Mouse (Mus musculus): ENCODE data around the gene Cast.

The Cast gene

DNA sequence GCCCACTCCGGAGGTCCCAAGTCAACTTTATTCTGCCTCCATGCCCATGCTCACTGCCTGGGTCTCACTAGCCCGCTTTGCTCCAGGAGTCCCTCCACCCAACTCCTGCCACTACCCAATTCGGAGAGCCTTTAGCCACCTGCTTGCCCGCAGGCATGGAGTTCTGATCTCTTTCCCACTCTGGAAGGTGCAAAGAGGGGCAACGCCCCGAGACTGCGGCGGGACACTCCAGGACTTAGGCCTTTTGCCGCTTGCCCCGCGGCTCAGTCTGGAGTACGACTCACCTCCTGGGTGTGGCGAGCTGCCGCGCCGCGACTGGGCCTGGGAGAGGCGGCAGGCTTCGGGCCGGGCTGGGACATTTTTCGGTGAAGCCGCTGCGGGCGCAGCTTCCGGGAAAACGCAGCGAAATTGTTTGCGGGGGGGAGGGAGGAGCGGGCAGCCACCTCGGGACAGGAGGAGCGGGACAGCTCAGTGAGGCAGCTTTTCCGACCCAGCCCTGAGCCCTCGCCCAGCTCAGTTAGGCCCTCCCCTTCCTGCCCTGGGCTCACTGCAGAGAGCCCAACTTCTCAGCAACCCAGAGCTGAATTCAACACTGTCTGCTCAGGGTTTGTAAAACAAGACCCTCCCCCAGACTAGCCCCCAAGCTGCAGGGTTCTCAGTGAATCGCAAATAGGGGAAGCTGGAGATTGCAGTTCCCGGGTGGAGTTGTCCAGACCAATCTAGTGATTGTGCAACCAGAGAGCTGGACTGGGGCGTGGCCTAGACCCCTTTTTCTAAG is at the start of gene Cast:
Cast (minus strand) TSS at position 659 of the 778 bp plus-strand sequence.
- peak in 1 of 2 experiments; percentile 6 for DNase-seq (ENCODE audit: low spot score in 2 of 2)

DNA sequence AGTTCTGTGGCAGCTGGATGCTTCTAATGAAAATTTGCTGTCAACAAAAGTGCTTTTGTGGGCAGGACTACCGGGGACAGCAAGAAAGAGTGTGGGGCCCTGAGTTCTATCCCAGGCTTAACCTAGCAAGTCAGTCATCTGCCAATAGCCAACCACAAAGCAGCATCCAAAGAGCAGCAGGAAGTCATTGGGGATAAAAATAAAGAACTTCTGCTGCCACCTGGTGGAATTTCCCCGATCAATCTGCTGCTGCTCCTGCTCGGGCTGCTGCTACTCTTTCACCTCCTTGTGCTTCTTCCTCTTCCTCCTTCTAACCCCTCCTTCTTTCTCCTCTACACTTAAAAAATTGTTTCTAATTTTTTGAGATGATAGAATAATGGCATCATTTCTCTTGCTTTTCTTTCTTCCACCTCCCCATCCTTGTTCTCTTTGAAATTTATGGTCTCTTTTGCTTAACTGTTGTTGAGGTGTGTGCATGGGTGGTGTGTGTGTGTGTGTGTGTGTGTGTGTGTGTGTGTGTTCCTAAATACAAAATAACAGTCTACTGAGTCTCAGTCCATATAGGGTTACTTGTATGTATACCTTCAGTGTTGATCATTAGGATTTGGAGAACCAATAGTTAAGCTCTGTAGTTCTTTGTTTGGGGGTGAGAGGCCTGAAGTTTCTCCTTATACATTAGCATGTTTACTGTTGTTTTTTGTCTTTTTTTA is 45.9 kb upstream of the Cast start:
- peak; percentile 18 to 61 for DNase-seq (ENCODE audit: low spot score in 2 of 2)

DNA sequence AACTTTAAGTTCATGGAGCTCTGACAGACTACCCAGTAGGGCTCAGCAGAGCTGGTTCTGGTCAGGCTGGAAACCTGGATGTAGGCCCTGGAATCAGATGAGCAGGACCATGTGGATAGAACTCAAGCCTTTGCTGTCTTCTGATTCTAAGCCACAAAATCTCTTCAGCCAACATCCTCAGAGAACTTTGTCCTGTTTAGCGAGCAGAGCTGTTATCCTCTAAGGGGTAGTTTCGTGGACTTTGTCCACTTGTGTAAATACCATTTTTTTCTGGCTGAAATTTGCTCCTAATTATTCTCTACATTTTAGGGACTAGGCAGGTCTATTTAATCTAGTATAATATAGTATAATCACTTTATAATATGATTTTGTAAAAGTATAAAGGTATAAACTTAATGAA is 42.2 kb upstream of the Cast start:
- no peak for DNase-seq (ENCODE audit: low spot score in 2 of 2)

DNA sequence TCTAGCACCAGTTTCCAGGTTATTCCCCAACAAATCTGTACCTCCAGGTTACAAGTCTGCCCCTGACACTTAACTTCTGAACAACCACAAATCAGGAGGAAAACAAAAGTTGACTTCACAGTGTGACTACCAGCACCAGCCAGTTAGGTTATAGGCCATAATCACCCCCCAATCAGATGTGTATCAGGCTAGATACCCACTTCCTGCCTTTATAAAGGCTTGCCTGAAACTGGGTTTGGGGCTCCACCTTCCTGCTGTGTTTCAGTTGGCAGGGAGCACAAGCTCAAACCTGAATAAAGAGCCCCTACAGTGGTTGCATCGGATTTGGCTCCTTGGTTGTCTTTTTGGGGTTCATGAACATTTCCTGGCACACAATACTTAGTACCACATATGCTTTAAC is 37.3 kb upstream of the Cast start:
- no peak for DNase-seq (ENCODE audit: low spot score in 2 of 2)

DNA sequence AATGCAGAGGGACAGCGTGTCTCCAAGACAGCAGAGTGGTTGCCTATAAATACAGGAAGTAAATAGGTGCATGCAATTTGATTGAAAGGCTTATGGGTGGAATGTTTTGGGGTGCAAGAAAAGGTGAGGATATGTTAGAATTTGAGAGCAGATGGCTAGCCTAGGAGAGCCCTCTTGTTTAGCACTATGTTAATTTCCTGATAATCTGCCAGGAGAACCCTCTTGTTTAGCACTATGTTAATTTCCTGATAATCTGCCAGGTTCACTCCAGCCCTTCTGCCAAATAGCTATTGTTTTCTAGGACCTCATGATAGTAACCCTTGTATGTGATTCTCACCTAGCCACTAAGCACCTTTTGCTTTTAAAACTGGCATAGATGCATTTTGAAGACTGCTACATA is 25.9 kb upstream of the Cast start:
- no peak for DNase-seq (ENCODE audit: low spot score in 2 of 2)

DNA sequence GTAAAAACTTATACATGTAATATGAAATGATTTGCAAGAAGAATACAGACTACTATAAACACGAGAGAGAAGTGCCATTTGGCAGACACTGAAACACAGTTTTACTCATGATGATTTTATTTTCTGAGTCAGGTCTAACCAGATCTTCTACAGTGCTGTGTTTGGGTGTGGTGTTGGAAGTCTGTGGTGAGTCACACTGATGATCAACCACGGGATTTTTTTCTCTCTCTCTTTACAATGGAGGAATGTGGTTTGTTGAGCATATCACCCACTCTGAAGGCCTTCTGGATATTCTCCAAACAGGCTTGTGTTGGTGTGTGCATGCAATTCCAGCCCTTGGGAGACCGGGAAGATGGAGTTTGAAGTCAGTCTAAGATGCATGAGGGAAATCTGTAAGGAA is 13.5 kb upstream of the Cast start:
- no peak for DNase-seq (ENCODE audit: low spot score in 2 of 2)

DNA sequence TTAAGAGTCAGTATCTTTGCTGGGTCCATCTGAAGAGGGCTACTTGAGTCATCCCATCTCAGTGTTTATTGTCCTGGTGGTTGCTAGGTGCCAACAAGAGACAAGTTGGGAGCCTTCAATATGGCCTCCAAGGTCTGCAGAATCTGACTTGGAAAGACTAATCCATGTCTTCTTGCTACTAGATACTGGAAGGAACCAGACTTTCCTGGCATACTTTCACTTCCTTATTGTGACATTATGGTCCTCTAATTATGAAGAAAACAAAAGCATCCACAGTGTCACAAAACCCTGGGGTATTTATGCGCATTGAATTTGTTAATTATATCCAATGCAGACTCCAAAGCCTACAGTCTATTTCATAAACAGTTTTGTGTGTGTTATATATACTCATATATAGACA is 7.1 kb upstream of the Cast start:
- no peak for DNase-seq (ENCODE audit: low spot score in 2 of 2)

DNA sequence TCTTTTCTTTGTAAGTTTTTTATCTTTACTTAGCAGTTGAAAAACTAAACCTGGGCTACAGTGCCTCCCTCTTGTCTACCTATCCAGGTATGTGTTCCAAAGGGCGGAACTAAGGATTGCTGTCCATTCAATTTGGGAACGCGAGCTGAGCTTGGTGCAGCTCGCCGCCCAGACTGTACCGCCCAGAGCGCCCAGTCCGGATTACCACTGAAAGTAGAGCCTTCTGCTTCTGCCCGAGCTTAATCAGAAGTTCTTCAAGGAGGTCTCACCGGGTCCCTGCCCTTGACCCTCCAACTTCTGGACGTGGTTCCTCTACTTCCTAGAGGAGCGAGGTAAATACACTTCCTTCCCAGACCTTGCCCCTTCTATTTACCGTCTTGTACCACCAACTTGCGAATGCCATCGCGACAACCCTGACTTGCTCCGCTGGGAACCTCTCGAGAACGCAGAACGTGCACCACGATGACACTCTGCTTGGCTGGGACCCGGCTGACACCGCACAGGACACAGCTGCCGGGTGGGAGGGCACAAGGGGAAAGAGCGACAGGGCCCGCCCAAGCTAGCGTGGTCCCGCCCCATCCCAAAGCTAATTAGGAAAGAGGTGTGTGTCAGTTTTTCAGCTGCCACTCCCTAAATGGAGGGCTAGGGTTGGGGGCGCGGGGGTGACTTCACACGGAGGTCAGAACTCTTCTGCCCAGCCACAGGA is 1.0 kb downstream of the Cast start:
- DNase-seq (ENCODE audit: low spot score in 2 of 2) = peak; percentile 3 to 16

DNA sequence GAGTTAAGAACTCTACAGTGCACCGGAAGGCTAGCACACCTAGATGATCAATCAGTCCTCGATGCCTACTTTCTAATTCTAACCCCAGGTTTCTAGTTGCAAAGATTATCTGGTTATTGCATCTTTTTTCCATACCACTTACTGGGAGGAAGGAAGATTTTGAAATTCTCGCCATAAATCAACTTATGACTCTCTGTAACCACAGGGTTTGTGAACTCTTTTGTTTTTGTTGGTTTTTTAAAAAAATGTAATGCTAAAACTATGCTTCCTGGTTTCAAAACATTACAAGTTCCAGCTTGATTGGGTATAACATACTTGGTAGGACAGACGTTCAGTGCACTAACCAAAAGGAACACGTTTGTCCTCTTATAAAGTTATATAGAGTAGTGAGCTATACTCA is 1.7 kb downstream of the Cast start:
- DNase-seq (ENCODE audit: low spot score in 2 of 2) = no peak

DNA sequence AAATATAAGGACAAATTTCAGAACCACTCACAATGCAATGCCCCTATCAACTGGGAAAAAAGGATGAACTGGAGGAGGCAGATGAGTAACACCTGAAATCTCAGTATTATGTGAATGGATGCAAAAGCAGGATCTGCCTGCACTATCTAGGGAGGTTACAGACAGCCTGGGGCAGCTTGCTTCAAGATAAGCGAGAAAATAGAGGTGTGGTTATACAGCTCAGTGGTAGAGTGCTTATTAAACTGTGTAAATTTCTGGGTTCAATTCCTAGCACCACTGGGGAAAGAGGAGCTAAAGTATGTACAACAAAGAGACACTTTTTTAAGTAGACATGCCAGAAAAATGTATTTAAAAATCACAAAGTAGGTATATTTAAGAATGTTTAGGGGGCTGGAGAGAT is 14.2 kb downstream of the Cast start:
- no peak for DNase-seq (ENCODE audit: low spot score in 2 of 2)

DNA sequence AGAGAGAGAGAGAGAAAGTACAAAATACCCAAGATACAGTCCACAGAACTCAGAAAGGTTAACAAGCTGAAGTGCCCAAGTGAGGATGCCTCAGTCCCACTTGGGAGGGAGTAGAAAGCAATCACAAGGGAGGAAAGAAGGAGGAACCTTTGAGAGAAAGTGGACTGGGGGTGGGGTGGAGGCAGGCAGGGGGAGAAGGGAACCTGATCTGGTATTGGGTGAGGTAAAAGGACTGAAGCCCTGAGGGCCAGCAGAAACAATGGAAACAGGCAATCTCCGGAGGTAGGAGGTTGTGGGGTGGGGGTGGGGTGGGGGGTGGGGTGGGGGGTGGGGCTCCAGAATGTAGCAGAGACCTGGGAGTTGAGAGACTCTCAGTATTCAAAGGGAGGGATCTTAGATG is 20.9 kb downstream of the Cast start:
- no peak for DNase-seq (ENCODE audit: low spot score in 2 of 2)

DNA sequence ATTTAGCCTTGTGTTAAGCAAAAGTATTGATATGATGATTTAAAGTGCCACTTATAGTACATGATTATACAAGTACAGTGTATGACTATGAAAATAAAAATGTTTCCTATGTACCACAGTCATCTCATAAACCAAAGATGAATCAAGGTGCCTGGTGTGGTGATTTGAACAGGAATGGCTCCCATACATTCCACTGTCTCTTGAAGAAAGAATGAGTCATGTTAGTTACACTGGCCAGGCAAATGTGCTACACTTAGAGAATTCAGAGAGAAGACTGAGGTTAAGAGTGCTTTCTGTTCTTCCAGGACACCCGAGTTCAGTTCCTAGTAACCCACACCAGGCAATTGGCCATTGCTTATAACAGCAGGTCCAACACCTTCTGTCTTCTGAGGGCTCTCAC is 36.5 kb downstream of the Cast start:
- no peak for DNase-seq (ENCODE audit: low spot score in 2 of 2)

DNA sequence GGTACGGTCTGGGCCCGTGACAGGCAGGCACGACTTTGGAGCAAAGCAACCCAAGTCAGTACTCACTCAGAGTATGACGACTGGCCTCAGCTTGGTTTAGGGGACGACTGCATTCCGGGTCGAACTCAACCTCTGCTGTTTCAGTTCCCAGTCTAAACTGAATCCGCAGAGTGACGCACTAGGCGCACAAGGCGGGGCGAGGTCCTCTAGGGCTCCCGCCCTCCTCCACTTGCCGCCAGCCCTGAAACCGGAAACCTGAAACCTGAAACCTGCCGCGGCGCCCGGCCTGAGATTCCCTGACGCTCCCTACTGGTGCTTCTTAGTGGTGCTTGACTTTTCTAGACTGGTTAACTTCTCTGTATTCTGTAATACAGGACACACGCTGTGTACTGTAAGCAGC is 38.1 kb downstream of the Cast start:
- peak; percentile 37 to 56 for DNase-seq (ENCODE audit: low spot score in 2 of 2)

DNA sequence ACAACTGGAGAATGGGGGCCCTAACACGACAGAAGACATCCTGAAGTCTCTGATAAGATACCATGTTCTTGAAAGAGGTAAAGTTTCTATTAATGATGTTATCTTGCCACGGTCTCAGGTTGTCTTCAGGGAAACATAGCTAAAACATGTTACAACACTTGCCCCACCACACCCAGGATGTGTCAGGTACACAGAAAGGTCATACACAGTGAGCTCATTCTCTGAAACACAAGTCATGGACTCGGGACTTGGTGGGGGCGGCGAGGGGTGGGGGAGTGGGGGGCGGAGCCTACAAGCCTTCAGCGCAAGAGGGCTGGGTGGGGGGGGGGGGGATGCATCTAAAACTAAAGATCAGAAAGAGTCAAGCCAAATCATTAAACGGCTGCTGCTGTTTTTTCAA is 38.7 kb downstream of the Cast start:
- DNase-seq (ENCODE audit: low spot score in 2 of 2) = no peak

DNA sequence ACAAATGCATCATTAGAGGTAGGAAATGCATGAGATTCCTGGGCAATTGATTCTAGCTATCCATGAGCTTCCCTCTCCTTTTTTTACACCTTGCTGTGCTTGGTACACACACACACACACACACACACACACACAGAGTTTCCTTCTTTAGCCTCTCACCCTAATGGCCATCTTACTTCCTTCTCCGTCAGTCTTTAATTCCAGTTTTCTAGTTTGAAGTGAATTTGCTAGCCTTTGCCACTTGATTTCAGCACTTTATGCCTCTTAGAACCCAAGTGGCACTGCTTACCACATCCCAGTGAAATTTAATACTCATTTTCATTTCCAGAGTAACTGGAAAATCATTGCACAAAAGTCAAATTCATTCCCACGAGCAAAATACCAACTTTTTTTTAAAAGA is 41.4 kb downstream of the Cast start:
- no peak for DNase-seq (ENCODE audit: low spot score in 2 of 2)

DNA sequence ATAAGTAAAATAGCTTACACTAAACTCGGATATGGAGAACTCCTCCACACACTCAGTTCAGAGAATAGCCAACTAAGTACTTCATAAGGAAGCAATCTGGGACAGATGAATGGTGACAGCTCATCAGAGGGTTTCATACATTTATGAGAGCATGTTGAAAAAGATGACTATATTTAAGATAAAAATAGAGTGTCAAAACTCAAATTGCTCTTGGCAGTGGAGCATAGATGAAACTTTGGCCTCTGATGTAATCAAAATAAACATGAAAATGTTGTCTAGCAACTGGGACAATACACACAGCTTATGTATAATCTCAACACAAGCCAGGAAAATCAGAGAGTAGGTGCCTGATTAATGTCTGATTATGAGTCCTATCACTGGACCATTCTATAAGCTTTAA is 45.9 kb downstream of the Cast start:
- DNase-seq (ENCODE audit: low spot score in 2 of 2) = no peak

DNA sequence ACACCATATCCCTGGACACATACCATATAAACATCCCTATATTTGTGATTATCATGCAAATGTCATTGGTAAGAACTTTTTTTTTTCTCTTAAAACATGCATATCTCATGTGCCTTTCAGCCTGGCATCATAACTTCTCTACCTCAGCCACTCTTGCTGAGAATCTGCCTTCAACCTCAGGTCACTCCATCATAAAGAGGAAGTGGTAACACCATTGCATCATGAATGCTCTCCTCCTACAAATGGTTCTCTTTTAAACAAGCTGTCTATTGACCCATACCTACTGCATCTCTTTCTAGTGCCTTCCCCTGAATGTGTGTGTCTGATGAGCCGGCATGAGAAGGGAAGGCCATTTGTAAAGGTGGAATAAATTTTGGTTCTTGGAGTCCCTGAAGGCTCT is 49.5 kb downstream of the Cast start:
- no peak for DNase-seq (ENCODE audit: low spot score in 2 of 2)

DNA sequence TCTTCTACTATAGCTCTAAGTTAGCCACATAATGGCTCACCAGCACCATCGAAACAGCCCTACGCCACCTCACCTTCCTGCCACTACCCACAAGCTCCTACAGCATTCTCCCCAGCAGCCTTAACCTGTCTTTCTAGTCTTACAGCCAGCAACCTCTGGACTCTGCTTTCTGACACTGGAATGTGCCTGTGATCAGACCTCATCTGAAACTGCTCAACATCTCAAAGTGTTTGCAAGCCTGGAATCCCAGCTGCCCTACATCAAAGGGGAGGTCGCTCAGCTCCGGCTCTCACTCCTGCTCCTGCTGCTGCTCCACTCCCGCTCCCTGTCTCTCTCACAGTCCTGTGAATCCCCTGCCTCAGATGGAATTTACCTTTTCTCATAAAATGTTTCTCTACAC is 65.4 kb downstream of the Cast start:
- no peak for DNase-seq (ENCODE audit: low spot score in 2 of 2)

DNA sequence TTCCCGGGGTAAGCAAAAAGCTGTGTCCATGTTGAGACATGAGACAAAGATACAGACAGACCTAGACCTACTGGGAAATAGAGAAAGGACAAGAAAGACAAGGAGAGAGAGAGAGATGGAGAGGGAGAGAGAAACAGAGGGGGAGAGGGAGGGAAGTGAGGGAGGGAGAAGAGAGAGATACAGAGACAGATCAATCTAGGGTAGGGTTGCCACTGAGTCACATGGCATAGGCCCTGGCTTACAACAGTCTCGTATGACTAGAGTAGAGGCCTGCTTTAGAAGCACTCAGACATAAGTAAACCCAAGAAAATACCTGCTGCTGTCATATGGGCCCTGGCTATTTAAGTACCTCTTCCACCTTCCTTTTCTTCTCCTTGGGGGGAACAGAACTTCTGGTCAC is 72.2 kb downstream of the Cast start:
- no peak for DNase-seq (ENCODE audit: low spot score in 2 of 2)

DNA sequence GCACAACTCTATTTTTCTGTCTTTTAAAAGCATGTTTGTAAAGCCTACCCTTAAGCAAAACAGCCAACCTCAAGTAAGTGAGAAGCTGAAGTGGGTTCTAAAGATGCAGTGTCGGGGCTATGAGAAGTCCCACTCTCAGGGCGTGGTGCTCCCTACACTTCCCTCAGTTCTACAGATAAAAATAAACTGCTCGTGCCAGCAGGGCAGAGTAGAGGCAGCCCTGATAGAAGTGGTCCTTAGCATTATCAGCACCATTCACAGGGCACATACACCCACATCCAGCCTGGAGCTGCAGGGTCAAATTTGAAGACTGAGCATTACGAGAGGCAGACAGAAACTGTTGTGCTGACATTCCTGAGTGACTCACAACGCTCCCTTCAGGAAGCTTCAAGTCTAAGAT is 72.8 kb downstream of the Cast start:
- no peak for DNase-seq (ENCODE audit: low spot score in 2 of 2)

DNA sequence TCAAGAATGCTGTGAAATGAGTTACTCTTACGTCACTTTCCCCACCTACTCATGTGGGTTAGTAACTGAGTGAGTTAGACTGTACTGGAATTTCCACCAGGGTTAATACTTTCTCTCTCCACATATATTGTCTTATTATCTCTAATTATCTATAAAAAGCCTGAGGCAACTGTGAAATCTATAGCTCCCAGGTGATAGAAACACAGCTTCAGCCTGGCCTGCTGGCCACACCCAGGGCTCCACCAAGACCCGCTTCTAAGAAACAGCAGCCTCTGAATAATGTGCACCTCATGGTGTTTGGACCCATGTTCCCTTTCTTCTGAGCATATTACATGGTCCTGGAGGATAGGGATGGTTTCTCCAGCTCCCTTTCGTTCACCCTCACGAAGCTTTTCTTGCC is 74.9 kb downstream of the Cast start:
- DNase-seq (ENCODE audit: low spot score in 2 of 2) = no peak

DNA sequence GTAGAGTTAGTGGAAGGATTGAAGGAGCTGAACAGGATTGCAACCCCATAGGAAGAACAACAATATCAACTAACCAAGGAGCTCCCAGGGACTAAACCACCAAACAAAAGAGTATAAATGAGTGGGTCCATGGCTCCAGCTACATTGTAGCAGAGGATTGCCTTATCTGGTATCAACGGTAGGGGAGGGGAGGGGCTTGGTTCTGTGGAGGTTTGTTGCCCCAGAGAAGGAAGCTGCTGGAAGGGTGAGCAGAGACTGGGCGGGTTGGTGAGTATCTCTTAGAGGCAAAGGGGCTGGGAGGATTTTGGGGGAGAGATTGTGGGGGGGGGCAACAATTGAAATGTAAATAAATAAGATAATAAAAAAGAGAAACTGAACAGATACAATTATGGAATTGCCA is 89.6 kb downstream of the Cast start:
- DNase-seq (ENCODE audit: low spot score in 2 of 2) = no peak

DNA sequence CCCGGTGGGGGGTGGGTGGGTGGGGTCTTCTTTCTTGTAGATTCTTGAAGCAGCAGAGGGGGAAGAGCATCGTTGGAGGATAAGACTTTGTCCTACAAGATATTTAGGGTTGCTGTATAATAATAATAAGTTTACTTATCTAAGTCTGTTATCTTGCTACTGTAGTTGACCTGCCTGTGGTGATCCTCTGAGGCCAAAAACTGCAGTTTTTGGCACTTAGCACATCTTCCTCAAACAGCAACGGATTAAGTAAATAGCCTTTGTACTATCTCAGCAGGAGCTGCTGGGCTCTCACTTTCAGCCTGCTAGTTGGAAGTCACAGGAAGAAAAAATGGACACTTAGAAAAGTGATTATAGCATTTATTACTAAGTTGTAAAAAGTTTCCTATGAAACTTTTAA is 112.4 kb downstream of the Cast start:
- no peak for DNase-seq (ENCODE audit: low spot score in 2 of 2)

All from frontal cortex, postnatal 10 days (tissue).